Mouse (Mus musculus) urinary bladder, postnatal 14 days (tissue): ENCODE data around the gene Spns2.
"Not testable (repeated sequence)": the region's sequence is repeated elsewhere in the genome, so short reads cannot be mapped to it uniquely, and the experiment has no call there.

Experiments
- DNase-seq: peaks from one replicate; pipeline ENCODE4 v3.0.0; 2021; ENCODE audit warnings: low spot score

The Spns2 gene

DNA sequence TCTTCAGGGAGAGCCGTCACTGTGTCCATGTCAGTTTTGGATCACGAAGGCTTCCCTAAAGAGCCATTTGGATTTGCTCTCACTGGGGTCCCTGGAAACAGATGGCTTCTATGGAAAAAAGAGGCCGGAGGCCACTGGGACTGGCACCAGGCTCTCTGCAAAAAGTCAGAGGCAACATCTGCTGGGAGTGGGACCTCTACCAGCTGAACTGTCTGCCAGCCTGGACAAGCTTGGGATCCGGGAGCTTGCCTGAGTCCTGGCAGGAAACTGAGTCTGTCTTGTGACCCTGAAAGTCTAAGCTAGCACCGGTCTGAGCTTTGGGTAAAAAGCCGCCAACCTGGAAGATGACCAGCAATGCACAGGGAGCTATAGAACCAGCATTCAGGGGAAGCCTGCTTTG is 18.3 kb downstream of the Spns2 start:
- DNase-seq = no peak

DNA sequence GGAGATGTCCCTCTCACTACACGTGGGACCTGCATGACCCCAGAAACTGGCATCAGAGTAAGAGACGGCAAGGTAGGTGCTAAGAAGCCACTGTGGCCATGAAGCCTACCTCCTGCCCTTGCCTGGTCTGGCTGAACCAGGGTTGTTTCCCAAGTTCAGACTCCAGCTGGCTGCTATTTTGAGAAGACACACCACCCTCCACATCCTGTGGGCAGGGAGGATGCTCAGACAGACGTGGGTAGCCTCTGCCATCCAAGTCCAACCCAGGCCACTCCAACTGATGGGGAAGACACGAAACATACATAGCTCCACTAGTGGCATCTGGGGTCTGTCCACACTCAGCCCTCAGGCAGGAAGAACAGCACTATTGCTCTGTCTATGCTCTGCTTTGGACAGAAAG is 19.7 kb downstream of the Spns2 start:
- no peak for DNase-seq

GRCm38 (mm10) chr11:72469217-72469616 is 20.5 kb downstream of the Spns2 start:
- peak; percentile 53 for DNase-seq

GRCm38 (mm10) chr11:72468525-72468924 is 21.2 kb downstream of the Spns2 start:
- no peak for DNase-seq

- DNase-seq = peak; percentile 49
Observed at GRCm38 (mm10) chr11:72466694-72467507, 22.8 kb downstream of the Spns2 start.

GRCm38 (mm10) chr11:72465978-72466693 is 23.6 kb downstream of the Spns2 start:
- no peak for DNase-seq

- no peak for DNase-seq
Observed at GRCm38 (mm10) chr11:72464821-72465220, 24.9 kb downstream of the Spns2 start.

- DNase-seq = no peak
Observed at GRCm38 (mm10) chr11:72461500-72461981, 28.2 kb downstream of the Spns2 start.

DNA sequence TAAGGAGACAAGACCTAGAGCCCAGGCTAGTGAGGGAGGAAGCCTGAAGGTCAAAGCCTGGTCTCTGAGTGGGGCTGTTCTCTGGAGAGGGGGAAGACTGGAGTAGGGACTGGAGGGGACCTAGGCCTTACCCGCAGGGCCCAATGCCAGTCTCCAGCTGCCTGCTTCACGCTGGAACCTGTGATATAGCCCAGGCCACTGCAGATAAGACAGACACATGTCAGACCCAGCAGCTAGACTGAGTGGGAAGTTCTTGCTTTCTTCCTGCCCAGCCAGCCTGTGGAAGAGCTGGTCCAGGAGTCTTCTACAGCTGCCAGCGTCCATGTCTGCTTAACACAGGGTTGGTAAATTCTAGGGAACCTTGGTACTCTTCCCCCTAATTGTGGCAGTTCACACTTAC is 31.2 kb downstream of the Spns2 start:
- DNase-seq = no peak

DNA sequence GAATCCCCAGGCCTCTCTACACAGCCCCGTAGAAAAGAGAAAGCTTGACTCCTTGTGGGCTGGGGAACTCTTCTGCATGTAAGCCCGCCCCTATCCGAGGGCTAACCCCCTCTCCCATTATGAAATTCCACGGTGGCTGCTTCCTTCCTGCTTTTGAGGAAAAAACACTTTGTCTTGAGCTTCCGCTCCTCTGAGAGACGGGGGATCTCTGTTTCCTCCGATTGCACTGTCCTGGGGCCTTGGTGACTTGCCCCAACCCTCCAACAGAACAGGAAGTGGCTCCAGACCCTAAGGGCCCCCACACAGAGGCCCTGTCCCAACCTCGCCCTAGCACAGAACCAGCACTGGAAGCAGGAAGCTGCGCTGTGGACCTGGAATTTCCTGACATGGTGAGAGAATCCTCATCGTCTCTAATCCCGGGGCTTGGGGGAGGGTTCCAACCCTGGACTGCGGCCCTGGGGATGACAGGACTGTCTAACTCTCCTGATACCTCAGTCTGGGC is 31.7 kb downstream of the Spns2 start:
- DNase-seq = no peak

GRCm38 (mm10) chr11:72455694-72456093 is 34.0 kb downstream of the Spns2 start:
- no peak for DNase-seq

- no peak for DNase-seq
Observed at GRCm38 (mm10) chr11:72453105-72453953, 36.4 kb downstream of the Spns2 start.

DNA sequence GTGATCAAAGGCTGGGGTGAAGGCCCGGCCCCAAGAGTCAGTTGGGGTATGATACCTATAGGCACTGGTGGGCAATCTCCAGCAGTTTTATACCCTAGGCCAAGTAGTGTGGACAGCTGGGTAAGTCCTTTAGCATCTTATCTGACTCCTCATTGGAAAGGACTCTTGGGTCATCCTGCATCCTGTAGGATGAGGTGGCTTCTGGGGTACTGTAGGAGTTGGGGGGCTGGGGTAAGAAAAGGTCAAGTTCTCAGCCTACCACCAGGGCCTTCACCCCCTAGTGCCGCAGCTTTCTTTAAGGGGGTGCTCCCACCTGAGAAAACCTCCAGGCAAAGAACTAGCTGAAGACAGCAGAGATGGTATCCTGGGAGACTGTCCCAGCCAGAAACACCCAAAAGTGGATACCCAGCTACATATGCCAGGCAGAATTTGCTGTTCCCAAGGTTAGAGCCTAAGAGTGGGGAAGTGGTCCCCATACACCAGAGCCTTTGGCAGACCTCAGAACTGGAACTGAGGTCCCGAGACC is 37.5 kb downstream of the Spns2 start:
- DNase-seq = no peak

GRCm38 (mm10) chr11:72447475-72447874 is 42.2 kb downstream of the Spns2 start:
- no peak for DNase-seq

- no peak for DNase-seq
Observed at GRCm38 (mm10) chr11:72446311-72447105, 43.2 kb downstream of the Spns2 start.

- peak; percentile 99 for DNase-seq
Observed at GRCm38 (mm10) chr11:72440965-72441664, 48.6 kb downstream of the Spns2 start, which contains the start of gene Mybbp1a. Gene Mybbp1a, plus strand, starts transcription at chr11:72441355.

DNA sequence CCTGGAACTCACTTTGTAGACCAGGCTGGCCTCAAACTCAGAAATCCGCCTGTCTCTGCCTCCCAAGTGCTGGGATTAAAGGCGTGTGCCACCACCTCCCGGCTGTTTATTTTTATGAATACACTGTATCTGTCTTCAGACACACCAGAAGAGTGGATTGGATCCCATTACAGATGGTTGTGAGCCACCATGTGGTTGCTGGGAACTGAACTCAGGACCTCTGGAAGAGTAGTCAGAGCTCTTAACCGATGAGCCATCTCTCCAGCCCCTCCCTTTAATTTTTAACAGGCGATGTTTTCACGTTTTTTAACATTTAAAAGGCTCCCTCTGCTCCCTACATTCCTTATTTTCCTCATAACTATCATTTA is 49.1 kb downstream of the Spns2 start:
- DNase-seq = not testable (repeated sequence)

- DNase-seq = no peak
Observed at GRCm38 (mm10) chr11:72438411-72438810, 51.3 kb downstream of the Spns2 start.

- DNase-seq = no peak
Observed at GRCm38 (mm10) chr11:72436756-72437650, 52.7 kb downstream of the Spns2 start.
